Mouse (Mus musculus): ENCODE results near the gene Tusc2. TPM values are rescaled to one million over a fixed set of nuclear protein-coding genes. Genes with fewer than 3 reads are reported as not detected.

Gene Tusc2
- polyA plus RNA-seq, 1 experiment from 2014 or later, result 98.5 TPM

- H3K4me1 ChIP-seq (replicated peaks; ENCODE audit: control insufficient read depth, insufficient read depth, low read length), result peaks cover 11% of the 10 kb centered on the region
- H3K27me3 ChIP-seq (replicated peaks; ENCODE audit: control insufficient read depth, insufficient read depth, low read length), result no peaks in the 10 kb centered on the region
- peaks cover 5% of the 10 kb centered on the region for H3K36me3 ChIP-seq (ENCODE audit: control insufficient read depth, insufficient read depth)
- H3K4me3 ChIP-seq (replicated peaks; ENCODE audit: low read length), result no peak overlapping the region
- ATAC-seq, result no peak
- no peak overlapping the region for H3K4me2 ChIP-seq (ENCODE audit: low read length)
- H3K27ac ChIP-seq (ENCODE audit: low read length), result no peak overlapping the region
- 94% methylated on average over 6 of the region's 6 CpGs for WGBS
- no peak overlapping the region for H3K9ac ChIP-seq (replicated peaks; ENCODE audit: low read depth, low read length)
- no peaks in the 10 kb centered on the region for H3K9me3 ChIP-seq (ENCODE audit: control insufficient read depth, low read length)
Observed at GRCm38 (mm10) chr9:107590773-107591060, 27.7 kb downstream of the Tusc2 start.

GRCm38 (mm10) chr9:107593101-107593976 lies 30.3 kb downstream of the Tusc2 start:
- Histone ChIP-seq H3K36me3 (ENCODE audit: control insufficient read depth, insufficient read depth) (peaks cover 5% of the 10 kb centered on the region), H3K27me3 (replicated peaks; ENCODE audit: control insufficient read depth, insufficient read depth, low read length) (no peaks in the 10 kb centered on the region), H3K27ac (ENCODE audit: low read length) (0 out of 2 replicates have a peak overlapping the region, but pooled peaks have one; percentile 13), H3K4me3 (replicated peaks; ENCODE audit: low read length) (no peak overlapping the region), H3K4me1 (replicated peaks; ENCODE audit: control insufficient read depth, insufficient read depth, low read length) (peaks cover 3% of the 10 kb centered on the region), H3K9ac (replicated peaks; ENCODE audit: low read depth, low read length) (no peak overlapping the region), H3K4me2 (ENCODE audit: low read length) (no peak overlapping the region), H3K9me3 (ENCODE audit: control insufficient read depth, low read length) (no peaks in the 10 kb centered on the region)
- peak; percentile 34; the same call in 1 of the 2 replicates for ATAC-seq
- WGBS, result 76% methylated on average over 11 of the region's 11 CpGs

DNA sequence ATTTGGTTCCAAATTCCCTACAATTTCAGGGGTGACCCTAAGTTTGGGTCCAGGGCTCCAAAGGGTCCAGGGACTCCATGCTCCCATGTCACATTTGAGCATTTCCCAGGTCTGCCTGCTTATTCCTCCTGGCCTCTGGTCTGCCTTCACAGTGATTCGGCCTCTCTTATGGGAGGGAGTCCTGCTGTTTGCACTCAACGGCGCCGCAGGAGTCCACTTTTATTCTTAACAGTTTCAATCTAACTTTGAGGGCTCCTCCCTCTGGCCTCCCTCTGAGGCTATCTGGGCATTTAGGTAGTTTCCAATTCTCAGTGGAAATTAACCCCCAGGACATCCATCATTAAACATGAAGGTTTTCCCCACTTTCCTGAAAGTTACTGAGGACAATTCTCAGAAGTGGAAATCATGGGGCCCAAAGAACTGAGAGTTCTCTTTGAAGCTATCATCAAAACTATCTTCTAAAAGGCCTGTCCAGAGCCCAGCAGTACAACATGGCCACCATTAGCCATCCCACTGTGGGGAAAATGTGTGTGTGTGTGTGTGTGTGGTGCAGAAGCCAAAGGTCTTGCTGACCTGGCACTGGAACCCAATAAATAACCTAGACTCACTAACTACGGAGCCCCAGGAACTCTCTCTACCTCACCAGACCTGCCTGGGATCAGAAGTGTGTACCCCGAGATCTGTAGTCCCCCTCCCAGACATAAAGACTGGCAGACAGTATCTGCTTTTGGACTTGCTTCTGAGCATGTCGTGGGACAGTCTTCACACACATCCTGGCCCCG lies 31.4 kb downstream of the Tusc2 start:
- H3K27me3 ChIP-seq (replicated peaks; ENCODE audit: control insufficient read depth, insufficient read depth, low read length), result no peaks in the 10 kb centered on the region
- H3K9ac ChIP-seq (replicated peaks; ENCODE audit: low read depth, low read length), result no peak overlapping the region
- no peak overlapping the region for H3K4me3 ChIP-seq (replicated peaks; ENCODE audit: low read length)
- ATAC-seq, result no peak
- no peaks in the 10 kb centered on the region for H3K4me1 ChIP-seq (replicated peaks; ENCODE audit: control insufficient read depth, insufficient read depth, low read length)
- H3K4me2 ChIP-seq (ENCODE audit: low read length), result no peak overlapping the region
- no peak overlapping the region for H3K27ac ChIP-seq (ENCODE audit: low read length)
- WGBS, result 75% methylated on average over 8 of the region's 8 CpGs
- no peaks in the 10 kb centered on the region for H3K9me3 ChIP-seq (ENCODE audit: control insufficient read depth, low read length)
- H3K36me3 ChIP-seq (ENCODE audit: control insufficient read depth, insufficient read depth), result peaks cover 5% of the 10 kb centered on the region

GRCm38 (mm10) chr9:107596619-107597569 lies 33.8 kb downstream of the Tusc2 start:
- 86% methylated on average over 11 of the region's 11 CpGs for WGBS
- ATAC-seq, result no peak
- Histone ChIP-seq H3K4me1 (replicated peaks; ENCODE audit: control insufficient read depth, insufficient read depth, low read length) (no peaks in the 10 kb centered on the region), H3K9ac (replicated peaks; ENCODE audit: low read depth, low read length) (no peak overlapping the region), H3K4me3 (replicated peaks; ENCODE audit: low read length) (no peak overlapping the region), H3K4me2 (ENCODE audit: low read length) (no peak overlapping the region), H3K36me3 (ENCODE audit: control insufficient read depth, insufficient read depth) (peaks cover 4% of the 10 kb centered on the region), H3K9me3 (ENCODE audit: control insufficient read depth, low read length) (no peaks in the 10 kb centered on the region), H3K27ac (ENCODE audit: low read length) (no peak overlapping the region), H3K27me3 (replicated peaks; ENCODE audit: control insufficient read depth, insufficient read depth, low read length) (no peaks in the 10 kb centered on the region)

DNA sequence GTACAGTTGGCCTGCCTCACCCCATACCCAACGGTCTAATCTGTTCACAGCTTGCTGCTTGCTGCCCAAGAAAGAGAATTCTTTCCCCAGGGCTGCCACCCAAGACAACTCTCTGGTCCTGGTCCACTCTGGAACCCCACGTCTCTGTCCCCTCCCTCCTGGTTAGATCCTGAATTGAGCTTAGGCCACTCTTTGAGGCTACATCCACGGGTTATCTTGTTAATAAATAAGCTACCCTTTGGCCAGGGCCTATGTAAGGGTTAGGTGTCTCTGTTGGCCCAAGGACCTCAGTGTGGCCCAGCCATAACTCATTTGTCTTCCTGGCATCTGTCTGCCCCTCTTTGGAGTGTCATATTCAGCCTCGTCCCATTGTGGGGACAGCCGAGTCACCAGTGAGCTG lies 35.3 kb downstream of the Tusc2 start:
- WGBS, result 82% methylated on average over 5 of the region's 5 CpGs
- H3K9ac ChIP-seq (replicated peaks; ENCODE audit: low read depth, low read length), result no peak overlapping the region
- no peaks in the 10 kb centered on the region for H3K36me3 ChIP-seq (ENCODE audit: control insufficient read depth, insufficient read depth)
- H3K4me2 ChIP-seq (ENCODE audit: low read length), result no peak overlapping the region
- peaks cover 4% of the 10 kb centered on the region for H3K4me1 ChIP-seq (replicated peaks; ENCODE audit: control insufficient read depth, insufficient read depth, low read length)
- H3K27me3 ChIP-seq (replicated peaks; ENCODE audit: control insufficient read depth, insufficient read depth, low read length), result no peaks in the 10 kb centered on the region
- no peak for ATAC-seq
- no peaks in the 10 kb centered on the region for H3K9me3 ChIP-seq (ENCODE audit: control insufficient read depth, low read length)
- no peak overlapping the region for H3K4me3 ChIP-seq (replicated peaks; ENCODE audit: low read length)
- no peak overlapping the region for H3K27ac ChIP-seq (ENCODE audit: low read length)

DNA sequence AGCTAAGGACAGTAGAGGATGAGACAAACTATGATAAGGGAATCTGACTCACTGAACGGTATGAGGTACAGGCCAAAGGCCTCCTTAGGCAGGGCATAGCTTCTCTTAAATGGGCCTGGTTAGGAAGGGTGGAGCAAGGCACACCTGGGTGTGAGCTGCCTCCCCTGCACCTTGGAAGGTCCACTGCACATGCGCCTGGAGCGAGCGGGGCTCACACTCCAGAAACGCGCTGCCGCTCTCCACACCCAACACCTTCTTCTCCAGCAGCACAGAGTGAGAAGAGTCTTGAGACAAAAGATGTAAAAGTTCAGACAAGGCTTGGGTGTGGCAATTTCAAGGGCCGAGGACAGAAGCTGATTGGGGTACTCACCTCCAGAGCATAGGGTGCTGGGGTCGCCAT lies 36.4 kb downstream of the Tusc2 start:
- 93% methylated on average over 9 of the region's 9 CpGs for WGBS
- Histone ChIP-seq H3K27me3 (replicated peaks; ENCODE audit: control insufficient read depth, insufficient read depth, low read length) (no peaks in the 10 kb centered on the region), H3K4me2 (ENCODE audit: low read length) (no peak overlapping the region), H3K36me3 (ENCODE audit: control insufficient read depth, insufficient read depth) (no peaks in the 10 kb centered on the region), H3K4me1 (replicated peaks; ENCODE audit: control insufficient read depth, insufficient read depth, low read length) (peaks cover 4% of the 10 kb centered on the region), H3K27ac (ENCODE audit: low read length) (no peak overlapping the region), H3K9ac (replicated peaks; ENCODE audit: low read depth, low read length) (no peak overlapping the region; the same call in 1 of the 2 replicates), H3K9me3 (ENCODE audit: control insufficient read depth, low read length) (no peaks in the 10 kb centered on the region), H3K4me3 (replicated peaks; ENCODE audit: low read length) (no peak overlapping the region)
- ATAC-seq, result no peak

- no peaks in the 10 kb centered on the region for H3K27me3 ChIP-seq (replicated peaks; ENCODE audit: control insufficient read depth, insufficient read depth, low read length)
- H3K36me3 ChIP-seq (ENCODE audit: control insufficient read depth, insufficient read depth), result no peaks in the 10 kb centered on the region
- H3K27ac ChIP-seq (ENCODE audit: low read length), result no peak overlapping the region
- 77% methylated on average over 14 of the region's 14 CpGs for WGBS
- peak overlapping the region; percentile 5; the same call in 1 of the 2 replicates for H3K9ac ChIP-seq (replicated peaks; ENCODE audit: low read depth, low read length)
- ATAC-seq, result no peak
- no peak overlapping the region for H3K4me2 ChIP-seq (ENCODE audit: low read length)
- no peaks in the 10 kb centered on the region for H3K9me3 ChIP-seq (ENCODE audit: control insufficient read depth, low read length)
- peaks cover 7% of the 10 kb centered on the region for H3K4me1 ChIP-seq (replicated peaks; ENCODE audit: control insufficient read depth, insufficient read depth, low read length)
- H3K4me3 ChIP-seq (replicated peaks; ENCODE audit: low read length), result no peak overlapping the region
Observed at GRCm38 (mm10) chr9:107599842-107600241, 36.8 kb downstream of the Tusc2 start.

- H3K4me3 ChIP-seq (replicated peaks; ENCODE audit: low read length), result no peak overlapping the region
- no peak for ATAC-seq
- no peaks in the 10 kb centered on the region for H3K36me3 ChIP-seq (ENCODE audit: control insufficient read depth, insufficient read depth)
- no peak overlapping the region for H3K27ac ChIP-seq (ENCODE audit: low read length)
- H3K9ac ChIP-seq (replicated peaks; ENCODE audit: low read depth, low read length), result no peak overlapping the region; the same call in 1 of the 2 replicates
- no peak overlapping the region for H3K4me2 ChIP-seq (ENCODE audit: low read length)
- H3K4me1 ChIP-seq (replicated peaks; ENCODE audit: control insufficient read depth, insufficient read depth, low read length), result peaks cover 9% of the 10 kb centered on the region
- no peaks in the 10 kb centered on the region for H3K9me3 ChIP-seq (ENCODE audit: control insufficient read depth, low read length)
- WGBS, result 80% methylated on average over 12 of the region's 12 CpGs
- H3K27me3 ChIP-seq (replicated peaks; ENCODE audit: control insufficient read depth, insufficient read depth, low read length), result no peaks in the 10 kb centered on the region
Observed at GRCm38 (mm10) chr9:107600745-107601144, 37.7 kb downstream of the Tusc2 start.

- no peaks in the 10 kb centered on the region for H3K9me3 ChIP-seq (ENCODE audit: control insufficient read depth, low read length)
- H3K4me1 ChIP-seq (replicated peaks; ENCODE audit: control insufficient read depth, insufficient read depth, low read length), result peaks cover 9% of the 10 kb centered on the region
- ATAC-seq, result no peak
- no peak overlapping the region for H3K4me2 ChIP-seq (ENCODE audit: low read length)
- WGBS, result 91% methylated on average over 11 of the region's 11 CpGs
- H3K9ac ChIP-seq (replicated peaks; ENCODE audit: low read depth, low read length), result no peak overlapping the region
- H3K4me3 ChIP-seq (replicated peaks; ENCODE audit: low read length), result no peak overlapping the region
- H3K27ac ChIP-seq (ENCODE audit: low read length), result no peak overlapping the region
- H3K36me3 ChIP-seq (ENCODE audit: control insufficient read depth, insufficient read depth), result no peaks in the 10 kb centered on the region
- no peaks in the 10 kb centered on the region for H3K27me3 ChIP-seq (replicated peaks; ENCODE audit: control insufficient read depth, insufficient read depth, low read length)
Observed at GRCm38 (mm10) chr9:107601275-107601674, 38.2 kb downstream of the Tusc2 start.
